Mouse (Mus musculus) bone marrow, adult 2 months (tissue): ENCODE results near the gene Prpf4.

Experiments
- CTCF ChIP-seq: fragments of 200-500 bp; IDR thresholded peaks from 2 replicates; pipeline ENCODE4 v1.5.1; 2011; ENCODE audit warnings: low read length, control low read depth; ENCODE audit not compliant: control insufficient read depth, insufficient read depth
- POLR2A ChIP-seq: fragments of 200-500 bp; IDR thresholded peaks from 2 replicates; pipeline ENCODE4 v1.6.1; 2011; ENCODE audit warnings: low read depth, mild to moderate bottlenecking, control low read depth, low read length, borderline replicate concordance; ENCODE audit not compliant: control insufficient read depth

DNA sequence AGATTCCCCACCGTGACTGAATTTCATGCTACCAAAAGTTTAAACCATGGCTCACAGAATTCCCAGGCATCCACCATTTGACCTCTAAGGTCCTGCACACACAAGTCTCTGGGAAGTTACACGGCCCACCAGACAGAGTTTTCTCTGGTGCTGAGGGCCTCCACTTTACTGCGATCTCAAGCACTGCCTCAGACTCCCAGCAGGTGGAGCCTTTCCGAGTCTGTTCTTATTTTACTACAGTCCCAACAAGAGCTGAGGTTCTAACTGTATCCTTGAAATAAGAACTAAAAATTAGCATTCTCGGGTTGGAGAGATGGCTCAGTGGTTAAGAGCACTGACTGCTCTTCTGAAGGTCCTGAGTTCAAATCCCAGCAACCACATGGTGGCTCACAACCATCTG, 46.4 kb downstream of the Prpf4 start:
- TF ChIP-seq CTCF = peak; percentile 53
- no peak for TF ChIP-seq POLR2A
